Mouse (Mus musculus): Measurements from ENCODE around the gene Txndc17. TPM values are rescaled to one million over a fixed set of nuclear protein-coding genes. Genes with fewer than 3 reads are reported as not detected.

Txndc17 gene
- polyA plus RNA-seq, 1 experiment: 62.2 TPM

- under 1% methylated on average over 43 of the region's 43 CpGs for WGBS
- TF ChIP-seq CTCF (IDR thresholded peaks at IDR 0.05; ENCODE audit: borderline replicate concordance, insufficient read depth, low read depth, low read length): peak; percentile 23; the same call in 1 of the 2 replicates
- peak; percentile 35; the same call in 1 of the 2 replicates for TF ChIP-seq POLR2A (IDR thresholded peaks at IDR 0.05; ENCODE audit: borderline replicate concordance, insufficient read depth, low read length)
- peak; percentile 47 to 59 for DNase-seq
- Histone ChIP-seq H3K4me3 (replicated peaks; ENCODE audit: insufficient read depth, low read depth, low read length) (peak within 1 kb of the TSS; percentile 75), H3K27ac (ENCODE audit: insufficient read depth, low read length) (peak within 1 kb of the TSS; percentile 44; the same call in 1 of the 2 replicates), H3K4me1 (ENCODE audit: control insufficient read depth, insufficient read depth, low read length) (peaks cover 28% of the 10 kb centered on the region), H3K27me3 (ENCODE audit: control insufficient read depth, insufficient read depth, low read length) (no peaks in the 10 kb centered on the region)
These were observed 775 bp upstream of the Txndc17 start, which contains the start of gene Gm43951 for GRCm38 (mm10) chr11:72206341-72207203. TSS of gene Gm43951 (minus strand) at chr11:72206840.

- Histone ChIP-seq H3K4me3 (replicated peaks; ENCODE audit: insufficient read depth, low read depth, low read length) (peak overlapping the region; percentile 75), H3K4me1 (ENCODE audit: control insufficient read depth, insufficient read depth, low read length) (peaks cover 28% of the 10 kb centered on the region), H3K27me3 (ENCODE audit: control insufficient read depth, insufficient read depth, low read length) (no peaks in the 10 kb centered on the region), H3K27ac (ENCODE audit: insufficient read depth, low read length) (no peak overlapping the region)
- 18% methylated on average over 17 of the region's 17 CpGs for WGBS
- DNase-seq: no peak
- TF ChIP-seq POLR2A (IDR thresholded peaks at IDR 0.05; ENCODE audit: borderline replicate concordance, insufficient read depth, low read length) (no peak), CTCF (IDR thresholded peaks at IDR 0.05; ENCODE audit: borderline replicate concordance, insufficient read depth, low read depth, low read length) (no peak)
These were observed 559 bp downstream of the Txndc17 start for GRCm38 (mm10) chr11:72207834-72208377.

GRCm38 (mm10) chr11:72214591-72215409 lies 7.5 kb downstream of the Txndc17 start:
- TF ChIP-seq CTCF (IDR thresholded peaks at IDR 0.05; ENCODE audit: borderline replicate concordance, insufficient read depth, low read depth, low read length) (no peak), POLR2A (IDR thresholded peaks at IDR 0.05; ENCODE audit: borderline replicate concordance, insufficient read depth, low read length) (peak; percentile 67; the same call in 1 of the 2 replicates)
- H3K4me1 ChIP-seq (ENCODE audit: control insufficient read depth, insufficient read depth, low read length): no peaks in the 10 kb centered on the region
- WGBS: under 1% methylated on average over 51 of the region's 51 CpGs
- H3K4me3 ChIP-seq (replicated peaks; ENCODE audit: insufficient read depth, low read depth, low read length): peak overlapping the region; percentile 84
- H3K27ac ChIP-seq (ENCODE audit: insufficient read depth, low read length): peak overlapping the region; percentile 39
- peak; percentile 92 to 94 for DNase-seq
- H3K27me3 ChIP-seq (ENCODE audit: control insufficient read depth, insufficient read depth, low read length): no peaks in the 10 kb centered on the region

GRCm38 (mm10) chr11:72215410-72215797 lies 8.1 kb downstream of the Txndc17 start, which contains the start of gene Med31:
TSS of gene Med31 (minus strand) at chr11:72215592.
- under 1% methylated on average over 29 of the region's 29 CpGs for WGBS
- peak; percentile 88 for DNase-seq
- TF ChIP-seq POLR2A (IDR thresholded peaks at IDR 0.05; ENCODE audit: borderline replicate concordance, insufficient read depth, low read length): peak; percentile 37; the same call in 1 of the 2 replicates
- no peak for TF ChIP-seq CTCF (IDR thresholded peaks at IDR 0.05; ENCODE audit: borderline replicate concordance, insufficient read depth, low read depth, low read length)

GRCm38 (mm10) chr11:72217116-72217515 lies 9.8 kb downstream of the Txndc17 start:
- Histone ChIP-seq H3K4me3 (replicated peaks; ENCODE audit: insufficient read depth, low read depth, low read length) (no peak overlapping the region), H3K27ac (ENCODE audit: insufficient read depth, low read length) (no peak overlapping the region), H3K27me3 (ENCODE audit: control insufficient read depth, insufficient read depth, low read length) (no peaks in the 10 kb centered on the region), H3K4me1 (ENCODE audit: control insufficient read depth, insufficient read depth, low read length) (no peaks in the 10 kb centered on the region)
- DNase-seq: no peak
- no peak for TF ChIP-seq CTCF (IDR thresholded peaks at IDR 0.05; ENCODE audit: borderline replicate concordance, insufficient read depth, low read depth, low read length)
- TF ChIP-seq POLR2A (IDR thresholded peaks at IDR 0.05; ENCODE audit: borderline replicate concordance, insufficient read depth, low read length): no peak
- WGBS: 74% methylated on average over 5 of the region's 5 CpGs

More at GRCm38 (mm10) chr11:72215410-72215797, 8.1 kb downstream of the Txndc17 start, which contains the start of gene Med31:
- Histone ChIP-seq H3K4me1 (ENCODE audit: control insufficient read depth, insufficient read depth, low read length) (no peaks in the 10 kb centered on the region), H3K4me3 (replicated peaks; ENCODE audit: insufficient read depth, low read depth, low read length) (peak within 1 kb of the TSS; percentile 84), H3K27me3 (ENCODE audit: control insufficient read depth, insufficient read depth, low read length) (no peaks in the 10 kb centered on the region), H3K27ac (ENCODE audit: insufficient read depth, low read length) (peak within 1 kb of the TSS; percentile 39)

- TF ChIP-seq POLR2A (IDR thresholded peaks at IDR 0.05; ENCODE audit: borderline replicate concordance, insufficient read depth, low read length) (no peak), CTCF (IDR thresholded peaks at IDR 0.05; ENCODE audit: borderline replicate concordance, insufficient read depth, low read depth, low read length) (peak; percentile 83)
- WGBS: 21% methylated on average over 6 of the region's 6 CpGs
- Histone ChIP-seq H3K4me3 (replicated peaks; ENCODE audit: insufficient read depth, low read depth, low read length) (no peak overlapping the region), H3K4me1 (ENCODE audit: control insufficient read depth, insufficient read depth, low read length) (peaks cover 4% of the 10 kb centered on the region), H3K27me3 (ENCODE audit: control insufficient read depth, insufficient read depth, low read length) (no peaks in the 10 kb centered on the region), H3K27ac (ENCODE audit: insufficient read depth, low read length) (no peak overlapping the region)
- DNase-seq: peak; percentile 51 to 60
These were observed 13.9 kb downstream of the Txndc17 start for GRCm38 (mm10) chr11:72221278-72221677.

GRCm38 (mm10) chr11:72223414-72223813 lies 16.1 kb downstream of the Txndc17 start:
- no peak overlapping the region for H3K4me3 ChIP-seq (replicated peaks; ENCODE audit: insufficient read depth, low read depth, low read length)
- 66% methylated on average over 4 of the region's 4 CpGs for whole genome bisulfite sequencing
- TF ChIP-seq POLR2A (IDR thresholded peaks at IDR 0.05; ENCODE audit: borderline replicate concordance, insufficient read depth, low read length) (no peak), CTCF (IDR thresholded peaks at IDR 0.05; ENCODE audit: borderline replicate concordance, insufficient read depth, low read depth, low read length) (no peak)
- no peaks in the 10 kb centered on the region for H3K27me3 ChIP-seq (ENCODE audit: control insufficient read depth, insufficient read depth, low read length)
- H3K4me1 ChIP-seq (ENCODE audit: control insufficient read depth, insufficient read depth, low read length): peaks cover 8% of the 10 kb centered on the region
- no peak for DNase-seq
- no peak overlapping the region for H3K27ac ChIP-seq (ENCODE audit: insufficient read depth, low read length)

All from cerebellum, adult 2 months (tissue).